Mouse (Mus musculus) bone marrow, adult 2 months (tissue): ENCODE data around the gene Slc35f6.

Experiments used
- CTCF ChIP-seq: fragments of 200-500 bp; IDR thresholded peaks from 2 replicates; pipeline ENCODE4 v1.5.1; 2011; ENCODE audit warnings: low read length, control low read depth; ENCODE audit not compliant: control insufficient read depth, insufficient read depth
- POLR2A ChIP-seq: fragments of 200-500 bp; IDR thresholded peaks from 2 replicates; pipeline ENCODE4 v1.6.1; 2011; ENCODE audit warnings: low read depth, mild to moderate bottlenecking, control low read depth, low read length, borderline replicate concordance; ENCODE audit not compliant: control insufficient read depth

GRCm38 (mm10) chr5:30678722-30679296 lies 31.1 kb downstream of the Slc35f6 start:
- TF ChIP-seq CTCF (no peak), POLR2A (no peak)
